Mouse (Mus musculus): ENCODE measurements around the gene Fndc10. TPM values are rescaled to one million over a fixed set of nuclear protein-coding genes. Genes with fewer than 3 reads are reported as not detected.
"Not testable (repeated sequence)": the region's sequence is repeated elsewhere in the genome, so short reads cannot be mapped to it uniquely, and the experiment has no call there.

Fndc10 gene
- polyA plus RNA-seq, 1 experiment from 2014 or later: 2.5 TPM

DNA sequence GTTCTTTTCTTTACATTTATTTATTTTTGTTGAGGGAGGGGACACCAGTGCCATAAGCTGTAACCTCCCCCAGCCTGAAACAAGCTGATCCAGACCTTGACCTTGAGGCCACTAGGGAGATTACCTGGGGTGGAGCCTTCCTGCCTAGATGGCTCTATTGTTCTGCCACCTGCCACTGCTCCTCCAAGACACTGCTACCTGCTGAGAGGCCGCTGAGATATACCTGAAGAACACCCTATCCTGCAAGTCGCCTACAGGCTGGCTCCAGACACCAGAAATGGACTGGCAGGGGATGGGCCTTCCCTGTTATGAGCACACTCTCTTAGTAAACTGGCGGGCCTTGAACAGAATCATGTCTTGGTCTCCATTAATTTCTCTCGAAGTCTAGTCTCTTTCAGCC is 23.9 kb upstream of the Fndc10 start:
- ATAC-seq (ENCODE audit: insufficient read depth, low FRiP score); H3K9me3 ChIP-seq (replicated peaks; ENCODE audit: control insufficient read depth, low read length); H3K4me2 ChIP-seq (ENCODE audit: low read depth, low read length); H3K9ac ChIP-seq (ENCODE audit: low read length); H3K36me3 ChIP-seq (ENCODE audit: control insufficient read depth, insufficient read depth, low read length); H3K4me3 ChIP-seq (replicated peaks; ENCODE audit: low read length); H3K27me3 ChIP-seq (ENCODE audit: control insufficient read depth, insufficient read depth, low read length); H3K27ac ChIP-seq (ENCODE audit: low read length): not testable (repeated sequence)
- 68% methylated on average over 4 of the region's 4 CpGs for WGBS
- peaks cover 11% of the 10 kb centered on the region for H3K4me1 ChIP-seq (ENCODE audit: control insufficient read depth, insufficient read depth, low read length)

DNA sequence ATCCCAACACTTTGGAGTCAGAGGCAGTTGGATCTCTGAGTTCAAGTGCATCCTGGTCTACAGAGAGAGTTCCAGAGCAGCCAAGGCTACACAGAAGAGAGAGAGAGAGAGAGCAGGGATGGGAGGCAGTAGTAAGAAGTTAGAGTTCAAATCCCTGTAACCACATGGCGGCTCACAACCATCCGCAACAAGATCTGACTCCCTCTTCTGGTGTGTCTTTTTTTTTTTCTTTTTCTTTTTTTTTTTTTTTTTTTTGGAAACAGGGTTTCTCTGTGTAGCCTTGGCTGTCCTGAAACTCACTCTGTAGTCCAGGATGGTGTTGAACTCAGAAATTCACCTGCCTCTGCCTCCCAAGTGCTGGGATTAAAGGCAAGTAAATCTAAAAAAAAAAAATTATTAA is 22.1 kb upstream of the Fndc10 start:
- no peak overlapping the region for H3K4me3 ChIP-seq (replicated peaks; ENCODE audit: low read length)
- H3K9ac ChIP-seq (ENCODE audit: low read length): no peak overlapping the region
- no peaks in the 10 kb centered on the region for H3K27me3 ChIP-seq (ENCODE audit: control insufficient read depth, insufficient read depth, low read length)
- ATAC-seq (ENCODE audit: insufficient read depth, low FRiP score): no peak
- peaks cover 11% of the 10 kb centered on the region for H3K4me1 ChIP-seq (ENCODE audit: control insufficient read depth, insufficient read depth, low read length)
- H3K4me2 ChIP-seq (ENCODE audit: low read depth, low read length): no peak overlapping the region
- WGBS: 53% methylated on average over 2 of the region's 2 CpGs
- H3K36me3 ChIP-seq (ENCODE audit: control insufficient read depth, insufficient read depth, low read length): no peaks in the 10 kb centered on the region
- H3K27ac ChIP-seq (ENCODE audit: low read length): no peak overlapping the region
- H3K9me3 ChIP-seq (replicated peaks; ENCODE audit: control insufficient read depth, low read length): no peaks in the 10 kb centered on the region

DNA sequence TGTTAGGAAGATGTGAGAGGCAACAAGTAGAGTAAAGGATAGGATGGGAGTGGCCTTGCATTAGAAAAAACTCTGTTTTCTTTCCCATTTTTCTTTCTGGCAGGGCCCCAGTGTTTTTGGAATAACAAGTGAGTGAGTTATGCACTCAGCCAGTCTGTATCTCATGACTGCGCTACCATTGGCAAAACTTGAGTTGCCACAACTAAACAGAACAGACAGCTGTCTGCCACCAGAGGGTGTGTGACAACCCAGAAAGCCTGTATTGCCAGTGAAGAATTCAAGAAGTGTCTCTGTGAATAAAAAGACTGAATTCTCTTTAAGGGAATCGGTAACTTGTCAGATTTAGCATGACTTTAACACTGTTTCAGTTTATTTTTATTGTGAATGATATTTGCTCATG is 18.2 kb upstream of the Fndc10 start:
- Histone ChIP-seq H3K27ac (ENCODE audit: low read length) (no peak overlapping the region), H3K27me3 (ENCODE audit: control insufficient read depth, insufficient read depth, low read length) (no peaks in the 10 kb centered on the region), H3K36me3 (ENCODE audit: control insufficient read depth, insufficient read depth, low read length) (no peaks in the 10 kb centered on the region), H3K4me2 (ENCODE audit: low read depth, low read length) (no peak overlapping the region), H3K4me3 (replicated peaks; ENCODE audit: low read length) (no peak overlapping the region), H3K9me3 (replicated peaks; ENCODE audit: control insufficient read depth, low read length) (no peaks in the 10 kb centered on the region), H3K4me1 (ENCODE audit: control insufficient read depth, insufficient read depth, low read length) (no peaks in the 10 kb centered on the region), H3K9ac (ENCODE audit: low read length) (no peak overlapping the region)
- ATAC-seq (ENCODE audit: insufficient read depth, low FRiP score): no peak
- 79% methylated on average over 2 of the region's 2 CpGs for WGBS

DNA sequence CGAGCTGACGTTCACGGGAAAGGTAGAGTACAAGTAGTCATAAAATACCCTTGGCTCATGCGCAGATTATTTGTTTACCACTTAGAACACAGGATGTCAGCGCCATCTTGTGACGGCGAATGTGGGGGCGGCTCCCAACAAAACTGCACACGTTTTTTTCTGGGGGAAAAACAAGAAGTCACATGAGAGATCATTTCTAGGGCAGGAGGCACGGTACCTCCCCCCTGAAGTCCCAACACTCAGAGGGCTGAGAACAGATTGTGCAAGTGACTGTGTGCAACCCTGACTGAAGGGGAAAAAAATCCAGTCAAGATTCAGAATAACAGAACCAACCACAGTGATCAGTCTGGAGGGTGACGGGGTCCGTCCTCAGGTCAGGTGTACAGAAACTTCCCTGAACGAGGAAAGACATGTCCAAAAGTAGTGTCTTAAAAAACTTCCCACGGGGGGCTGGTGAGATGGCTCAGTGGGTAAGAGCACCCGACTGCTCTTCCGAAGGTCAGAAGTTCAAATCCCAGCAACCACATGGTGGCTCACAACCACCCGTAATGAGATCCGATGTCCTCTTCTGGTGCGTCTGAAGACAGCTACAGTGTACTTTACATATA is 10.4 kb upstream of the Fndc10 start:
- H3K4me3 ChIP-seq (replicated peaks; ENCODE audit: low read length); H3K9me3 ChIP-seq (replicated peaks; ENCODE audit: control insufficient read depth, low read length); H3K27me3 ChIP-seq (ENCODE audit: control insufficient read depth, insufficient read depth, low read length); H3K9ac ChIP-seq (ENCODE audit: low read length); H3K36me3 ChIP-seq (ENCODE audit: control insufficient read depth, insufficient read depth, low read length); H3K27ac ChIP-seq (ENCODE audit: low read length); H3K4me1 ChIP-seq (ENCODE audit: control insufficient read depth, insufficient read depth, low read length); ATAC-seq (ENCODE audit: insufficient read depth, low FRiP score); H3K4me2 ChIP-seq (ENCODE audit: low read depth, low read length): not testable (repeated sequence)
- 86% methylated on average over 15 of the region's 19 CpGs for WGBS

DNA sequence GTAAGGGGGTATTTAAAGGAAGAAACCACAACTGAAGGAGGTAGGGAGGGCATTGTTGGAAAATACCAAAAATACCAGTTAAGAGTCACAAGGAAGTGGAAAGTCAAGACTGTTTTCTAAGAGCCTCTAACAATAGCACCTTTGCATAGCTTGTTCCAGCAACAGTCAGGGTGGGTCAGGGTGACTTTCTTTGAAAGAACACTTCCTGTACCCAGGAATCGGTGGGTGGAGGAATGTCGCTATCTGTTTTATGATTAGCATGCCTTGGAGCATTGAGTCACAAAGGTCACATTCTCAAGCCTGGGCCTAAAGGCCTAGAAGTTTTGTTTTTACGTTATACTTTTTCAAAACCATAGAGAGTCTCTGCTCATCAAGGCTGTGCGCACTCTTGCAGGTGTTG is 6.4 kb upstream of the Fndc10 start:
- WGBS: 74% methylated on average over 4 of the region's 4 CpGs

DNA sequence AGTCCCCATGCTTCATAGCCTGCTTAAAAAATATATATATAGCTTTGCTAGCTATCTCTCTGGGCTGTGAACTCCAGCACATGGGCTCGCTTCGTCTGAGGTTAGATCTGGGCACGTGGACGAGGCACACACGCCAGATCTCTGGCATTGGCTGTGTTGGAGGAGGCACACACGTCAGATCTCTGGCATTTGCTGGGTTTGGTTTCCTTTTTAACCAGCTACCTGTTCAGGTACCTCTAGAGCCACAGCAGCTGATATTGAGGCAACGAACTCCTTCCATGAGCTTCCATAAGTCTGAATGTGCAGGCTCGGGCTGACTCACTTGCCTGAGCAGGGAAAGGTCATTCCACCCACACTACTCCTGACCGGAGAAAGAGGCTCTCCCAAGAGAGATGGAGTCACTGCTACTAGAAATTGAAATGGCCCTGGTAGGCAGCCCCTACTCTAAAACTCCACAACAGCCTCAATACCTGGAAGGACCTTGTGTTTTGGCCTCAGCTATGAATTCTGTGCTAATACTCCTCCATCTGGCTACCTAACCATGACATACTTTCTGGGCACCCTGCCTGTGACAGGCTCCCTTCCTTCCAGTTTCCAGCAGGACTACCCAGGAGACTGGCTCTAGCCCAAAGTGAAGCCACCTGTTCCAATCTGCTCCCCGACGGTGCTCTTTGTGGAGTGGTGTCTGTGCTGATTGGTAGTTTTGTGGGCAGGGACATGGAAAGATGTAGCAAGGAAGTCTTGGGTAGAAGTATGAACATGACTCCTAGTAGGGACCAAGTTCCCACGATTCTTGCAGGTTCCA is 3.4 kb upstream of the Fndc10 start:
- Histone ChIP-seq H3K9ac (ENCODE audit: low read length) (no peak overlapping the region), H3K9me3 (replicated peaks; ENCODE audit: control insufficient read depth, low read length) (no peaks in the 10 kb centered on the region), H3K4me3 (replicated peaks; ENCODE audit: low read length) (no peak overlapping the region), H3K4me1 (ENCODE audit: control insufficient read depth, insufficient read depth, low read length) (peaks cover 12% of the 10 kb centered on the region; the same call in 1 of the 2 replicates), H3K36me3 (ENCODE audit: control insufficient read depth, insufficient read depth, low read length) (no peaks in the 10 kb centered on the region), H3K27ac (ENCODE audit: low read length) (no peak overlapping the region), H3K27me3 (ENCODE audit: control insufficient read depth, insufficient read depth, low read length) (no peaks in the 10 kb centered on the region), H3K4me2 (ENCODE audit: low read depth, low read length) (no peak overlapping the region)
- ATAC-seq (ENCODE audit: insufficient read depth, low FRiP score): no peak
- WGBS: 77% methylated on average over 12 of the region's 12 CpGs

More for the DNA sequence above, 6.4 kb upstream of the Fndc10 start:
- H3K9ac ChIP-seq (ENCODE audit: low read length); H3K27me3 ChIP-seq (ENCODE audit: control insufficient read depth, insufficient read depth, low read length); H3K4me1 ChIP-seq (ENCODE audit: control insufficient read depth, insufficient read depth, low read length); H3K9me3 ChIP-seq (replicated peaks; ENCODE audit: control insufficient read depth, low read length); H3K4me2 ChIP-seq (ENCODE audit: low read depth, low read length); H3K4me3 ChIP-seq (replicated peaks; ENCODE audit: low read length); ATAC-seq (ENCODE audit: insufficient read depth, low FRiP score); H3K36me3 ChIP-seq (ENCODE audit: control insufficient read depth, insufficient read depth, low read length): not testable (repeated sequence)
- peak overlapping the region; percentile 60 for H3K27ac ChIP-seq (ENCODE audit: low read length)

DNA sequence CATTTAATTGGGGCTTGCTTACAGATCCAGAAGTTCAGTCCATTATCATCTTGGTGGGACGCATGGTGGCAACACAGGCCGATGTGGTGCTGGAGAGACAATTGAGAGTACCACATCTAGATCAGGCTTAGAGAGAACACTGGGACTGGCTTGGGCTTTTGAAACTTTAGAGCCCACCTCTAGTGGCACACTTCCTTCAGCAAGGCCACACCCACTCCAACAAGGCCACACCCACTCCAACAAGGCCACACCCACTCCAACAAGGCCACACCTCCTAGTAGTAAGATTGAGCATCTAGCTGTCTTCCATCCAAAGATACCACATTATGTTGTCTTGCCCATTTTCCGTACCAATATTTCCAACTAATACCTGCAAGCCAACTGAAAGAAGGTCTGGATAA is 1.7 kb upstream of the Fndc10 start:
- WGBS: 97% methylated on average over 3 of the region's 3 CpGs
- Histone ChIP-seq H3K27ac (ENCODE audit: low read length) (no peak overlapping the region), H3K4me3 (replicated peaks; ENCODE audit: low read length) (no peak overlapping the region), H3K9me3 (replicated peaks; ENCODE audit: control insufficient read depth, low read length) (no peaks in the 10 kb centered on the region), H3K9ac (ENCODE audit: low read length) (no peak overlapping the region), H3K4me1 (ENCODE audit: control insufficient read depth, insufficient read depth, low read length) (peaks cover 20% of the 10 kb centered on the region), H3K4me2 (ENCODE audit: low read depth, low read length) (no peak overlapping the region), H3K36me3 (ENCODE audit: control insufficient read depth, insufficient read depth, low read length) (no peaks in the 10 kb centered on the region), H3K27me3 (ENCODE audit: control insufficient read depth, insufficient read depth, low read length) (no peaks in the 10 kb centered on the region; the same call in 1 of the 2 replicates)
- no peak for ATAC-seq (ENCODE audit: insufficient read depth, low FRiP score)

DNA sequence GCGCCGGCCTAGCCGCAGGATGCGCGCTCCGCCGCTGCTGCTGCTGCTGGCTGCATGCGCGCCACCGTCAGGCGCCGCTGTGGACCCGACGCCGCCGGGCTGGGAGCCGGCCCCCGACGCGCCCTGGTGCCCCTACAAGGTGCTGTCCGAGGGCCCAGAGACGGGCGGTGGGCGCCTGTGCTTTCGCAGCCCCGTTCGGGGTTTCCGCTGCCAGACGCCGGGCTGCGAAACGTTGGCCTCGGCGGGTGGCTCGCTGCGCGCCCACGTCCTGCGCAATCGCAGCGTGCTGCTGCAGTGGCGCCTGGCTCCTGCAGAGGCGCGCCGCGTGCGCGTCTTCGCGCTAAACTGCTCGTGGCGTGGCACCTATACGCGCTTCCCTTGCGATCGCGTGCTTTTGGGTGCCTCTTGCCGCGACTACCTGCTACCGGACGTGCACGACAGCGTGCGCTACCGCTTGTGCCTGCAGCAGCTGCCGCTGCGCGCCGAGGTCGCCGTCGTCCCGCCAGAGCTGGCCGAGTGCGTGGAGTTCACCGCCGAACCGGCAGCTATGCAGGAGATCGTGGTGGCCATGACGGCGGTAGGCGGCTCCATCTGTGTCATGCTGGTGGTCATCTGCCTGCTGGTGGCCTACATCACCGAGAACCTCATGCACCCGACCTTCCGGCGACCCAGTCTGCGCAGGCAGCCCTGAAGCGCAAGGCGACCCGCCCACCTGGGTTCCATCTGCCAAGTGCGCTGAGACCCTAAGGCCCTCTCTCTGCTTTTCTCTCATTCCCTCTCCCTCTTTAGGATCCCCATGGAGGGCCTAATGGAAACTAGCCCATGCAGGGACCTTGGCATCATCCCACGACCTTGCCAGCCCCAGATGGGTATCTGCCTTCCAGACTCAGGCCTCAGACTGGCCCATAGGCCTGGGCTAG is 600 bp downstream of the Fndc10 start:
- H3K27me3 ChIP-seq (ENCODE audit: control insufficient read depth, insufficient read depth, low read length): no peaks in the 10 kb centered on the region; the same call in 1 of the 2 replicates
- H3K36me3 ChIP-seq (ENCODE audit: control insufficient read depth, insufficient read depth, low read length): no peaks in the 10 kb centered on the region
- WGBS: 1% methylated on average over 92 of the region's 92 CpGs
- no peaks in the 10 kb centered on the region for H3K9me3 ChIP-seq (replicated peaks; ENCODE audit: control insufficient read depth, low read length)
- peak; percentile 68 for ATAC-seq (ENCODE audit: insufficient read depth, low FRiP score)
- peak overlapping the region; percentile 71 for H3K4me3 ChIP-seq (replicated peaks; ENCODE audit: low read length)
- H3K4me2 ChIP-seq (ENCODE audit: low read depth, low read length): peak overlapping the region; percentile 98
- peak overlapping the region; percentile 90 for H3K9ac ChIP-seq (ENCODE audit: low read length)
- peaks cover 20% of the 10 kb centered on the region for H3K4me1 ChIP-seq (ENCODE audit: control insufficient read depth, insufficient read depth, low read length)
- H3K27ac ChIP-seq (ENCODE audit: low read length): no peak overlapping the region; the same call in 1 of the 2 replicates

Data from stomach, embryonic 16.5 days (tissue).